Mouse (Mus musculus) kidney, postnatal 25 days (tissue): ENCODE results near the gene Stx17.

Source experiments
- DNase-seq, 2 experiments: peaks; one replicate each; pipeline ENCODE4 v3.0.0; 2021; ENCODE audit warnings: mixed read lengths in 2 of 2

Gene Stx17

DNA sequence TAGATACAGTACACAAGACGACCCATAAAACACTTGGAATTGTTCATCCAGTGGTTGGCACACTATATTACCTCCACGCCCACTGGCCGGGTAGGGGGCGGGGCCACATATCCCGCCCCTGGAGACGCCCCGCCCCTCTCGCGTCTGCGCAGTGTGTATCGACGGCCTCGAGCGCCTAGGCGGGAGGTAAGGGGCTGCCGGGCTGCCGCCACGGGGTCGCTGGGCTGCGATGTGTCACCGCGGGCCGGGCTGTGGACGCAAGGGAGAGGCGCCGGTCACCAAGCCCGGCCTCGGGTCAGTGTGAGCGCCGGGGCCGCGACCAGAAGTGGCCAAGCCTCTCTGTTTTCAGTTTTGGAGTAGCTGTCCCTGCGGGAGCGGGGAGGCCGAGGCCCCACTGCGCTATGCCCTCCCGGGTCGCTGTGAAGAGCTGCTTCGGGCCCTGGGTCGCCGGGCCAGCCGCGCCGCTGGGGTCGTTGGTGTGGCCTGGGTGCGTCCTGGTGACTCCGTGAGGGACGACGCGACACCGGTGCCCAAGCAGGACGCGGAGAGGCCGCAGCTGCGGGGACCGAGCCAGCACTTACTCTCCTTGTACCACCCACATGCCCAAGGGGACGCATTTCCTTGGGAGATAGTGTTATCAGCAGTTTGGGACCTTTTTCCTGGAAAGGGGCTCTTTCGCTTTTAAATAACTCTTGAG is at the start of gene Stx17:
TSS of gene Stx17 (plus strand) at position 143 of the 697 bp plus-strand sequence.
- DNase-seq: peak; percentile 90 to 92

DNA sequence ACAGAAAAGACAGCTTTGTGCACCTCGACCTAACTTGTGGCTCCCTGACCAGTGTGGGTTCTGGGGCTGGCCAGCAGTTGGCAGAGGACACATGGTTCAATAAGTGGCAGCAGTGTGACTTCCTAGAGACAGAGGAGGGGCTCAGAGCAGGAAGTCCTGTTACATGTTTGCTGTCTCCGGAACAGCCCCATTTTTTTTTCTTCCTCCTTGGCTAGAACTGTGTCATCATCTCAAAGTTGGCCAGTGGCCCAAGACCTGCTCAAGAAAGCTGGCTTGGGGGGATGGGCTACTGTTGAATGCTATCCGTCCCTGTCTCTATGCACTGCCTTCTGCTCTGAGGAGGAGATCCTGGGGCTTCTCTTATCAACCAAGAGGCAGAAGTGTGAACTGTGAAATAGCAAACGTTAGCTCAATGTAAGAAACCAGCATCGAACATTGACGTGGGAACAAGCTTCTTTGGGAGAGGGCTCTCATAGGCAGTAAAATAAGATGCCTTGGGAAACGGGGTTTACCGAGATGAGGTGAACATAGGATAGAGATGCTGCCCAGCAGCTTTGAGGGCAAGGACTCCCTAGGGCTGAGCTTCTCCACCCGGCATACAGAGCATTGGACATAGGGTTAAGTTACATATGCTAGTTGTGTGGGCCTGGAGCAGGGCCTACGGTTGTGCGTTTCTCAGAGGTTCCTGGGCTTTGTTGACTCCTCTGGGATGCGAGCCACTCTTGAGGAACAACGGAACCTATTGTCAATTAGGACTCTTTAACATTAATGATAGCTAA is 47.8 kb upstream of the Stx17 start:
- peak; percentile 36 to 44 for DNase-seq

DNA sequence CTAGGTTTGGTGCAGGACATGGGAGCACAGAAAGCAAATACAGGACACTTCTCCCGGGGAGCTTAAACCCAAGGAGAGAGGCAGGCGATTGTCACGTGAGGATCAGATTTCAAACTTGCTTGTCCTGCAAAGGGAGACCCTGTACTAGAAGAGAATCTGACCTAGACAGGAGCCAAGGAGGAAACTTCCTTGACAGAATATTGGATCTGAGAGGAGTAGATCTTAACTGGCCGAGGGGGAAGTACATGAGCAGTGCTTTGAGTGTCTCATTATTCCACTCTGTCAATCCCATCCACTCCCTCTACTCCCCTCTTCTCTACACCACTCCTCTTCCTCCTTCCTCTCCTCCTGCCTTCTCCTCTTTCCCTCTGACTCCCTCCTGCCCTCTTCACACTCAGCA is 46.5 kb upstream of the Stx17 start:
- DNase-seq: no peak

DNA sequence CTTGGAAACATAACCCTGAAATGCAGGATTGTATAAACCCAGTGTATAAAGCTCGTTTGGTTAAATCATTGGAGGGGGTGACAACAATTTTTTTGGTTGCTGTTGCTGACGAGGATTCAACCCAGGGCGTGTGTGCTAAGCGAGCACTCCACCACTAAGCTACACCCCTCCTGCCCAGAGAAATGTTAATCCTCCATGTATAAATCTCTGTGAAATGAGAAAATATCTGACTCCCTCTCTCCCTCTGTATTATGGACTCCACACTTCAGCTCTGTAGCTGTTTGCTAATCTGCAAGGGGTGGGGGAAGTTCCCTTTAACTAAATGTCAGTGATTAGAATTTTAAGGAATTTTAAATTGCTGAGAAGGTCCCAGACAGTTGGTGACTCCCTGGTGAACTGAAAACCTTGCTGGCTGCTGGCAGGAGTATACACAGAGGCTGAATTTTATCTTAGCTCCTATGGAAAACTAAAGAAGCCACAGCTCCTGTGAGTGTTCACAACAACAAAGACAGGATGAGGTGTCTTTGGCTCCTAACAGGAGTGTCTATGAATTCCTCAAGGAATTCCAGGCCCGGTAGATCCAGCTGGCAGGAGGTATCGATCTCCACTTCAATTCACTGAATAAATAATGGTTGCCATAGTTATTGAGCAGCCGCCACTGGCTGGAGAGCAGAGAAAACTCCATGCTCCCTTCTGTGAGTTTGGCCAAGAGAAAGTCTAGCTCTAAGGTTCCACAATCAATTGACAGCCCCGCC is 45.3 kb upstream of the Stx17 start:
- no peak for DNase-seq

DNA sequence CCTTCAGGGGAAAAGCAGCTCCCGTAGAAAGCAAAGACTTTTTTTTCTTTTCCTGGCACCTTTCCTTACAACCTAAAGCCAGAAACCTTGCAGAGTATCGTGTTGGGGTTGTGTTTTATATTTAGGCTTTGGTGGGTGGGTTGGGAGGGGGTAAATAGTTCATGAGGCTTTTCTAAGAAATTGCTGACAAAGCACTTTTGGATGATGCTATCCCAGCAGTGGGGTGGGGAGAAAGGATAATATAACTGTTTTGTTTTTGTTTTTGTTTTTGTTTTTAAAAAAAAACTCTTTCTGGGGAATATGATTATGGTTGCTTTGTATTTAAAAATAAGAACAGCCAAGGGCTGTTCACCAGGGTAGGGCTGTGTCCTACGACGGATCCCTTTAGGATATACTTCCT is 41.3 kb upstream of the Stx17 start:
- DNase-seq: no peak

DNA sequence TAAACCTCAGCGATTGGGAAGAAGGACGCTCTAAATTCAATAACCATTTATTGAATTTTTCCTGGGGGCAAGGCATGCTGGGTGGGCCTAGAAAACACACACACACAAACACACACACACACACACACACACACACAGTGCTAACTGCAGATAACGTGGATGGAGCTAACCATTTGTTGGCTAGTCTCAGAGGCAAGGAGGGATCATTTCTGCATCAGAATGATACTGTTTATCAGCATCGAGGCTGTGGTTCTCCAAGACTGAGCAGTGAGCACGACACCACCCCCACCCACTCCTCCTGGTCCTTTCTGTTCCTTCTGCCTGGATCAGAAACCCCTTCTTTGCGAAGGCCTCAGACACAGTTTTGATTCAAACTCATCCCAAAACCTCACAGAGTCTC is 38.1 kb upstream of the Stx17 start:
- no peak for DNase-seq

DNA sequence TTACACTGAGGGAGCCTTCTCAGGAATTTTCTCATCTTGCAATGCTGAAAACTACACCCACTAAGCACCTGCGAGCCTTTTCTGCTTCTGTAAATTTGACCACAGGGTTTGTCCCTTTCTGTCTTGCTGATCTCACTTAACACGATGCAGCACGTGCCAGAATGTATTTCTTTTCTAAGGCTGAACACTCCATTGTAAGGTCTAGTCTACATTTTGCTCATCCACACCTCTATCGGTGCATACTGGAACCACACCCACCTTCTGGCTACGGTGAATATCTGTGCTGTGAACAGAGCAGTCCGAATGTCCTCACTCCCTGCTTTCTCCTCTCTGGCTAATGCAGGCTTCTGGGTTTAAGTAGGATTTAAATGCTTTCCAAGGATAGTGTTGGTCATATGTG is 37.2 kb upstream of the Stx17 start:
- no peak for DNase-seq

DNA sequence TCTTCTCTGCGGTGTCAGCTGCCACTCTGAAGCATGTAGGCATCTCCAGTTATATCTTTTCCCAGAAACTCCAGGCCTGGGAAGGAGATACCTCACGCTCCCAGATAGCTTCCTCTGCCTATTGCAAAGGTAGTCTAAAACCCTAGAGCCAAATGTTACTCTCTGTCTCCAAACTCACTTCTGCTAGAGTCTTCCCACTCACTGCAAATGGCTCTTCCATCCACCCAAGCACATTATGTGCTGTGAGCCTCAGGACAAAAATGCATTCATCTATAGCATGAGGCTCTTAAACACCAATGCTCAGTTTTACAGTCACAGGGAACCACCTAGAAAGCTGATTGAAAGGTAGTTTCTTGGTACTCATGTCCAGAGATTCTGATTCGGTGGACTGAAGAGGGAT is 31.5 kb upstream of the Stx17 start:
- DNase-seq: no peak

DNA sequence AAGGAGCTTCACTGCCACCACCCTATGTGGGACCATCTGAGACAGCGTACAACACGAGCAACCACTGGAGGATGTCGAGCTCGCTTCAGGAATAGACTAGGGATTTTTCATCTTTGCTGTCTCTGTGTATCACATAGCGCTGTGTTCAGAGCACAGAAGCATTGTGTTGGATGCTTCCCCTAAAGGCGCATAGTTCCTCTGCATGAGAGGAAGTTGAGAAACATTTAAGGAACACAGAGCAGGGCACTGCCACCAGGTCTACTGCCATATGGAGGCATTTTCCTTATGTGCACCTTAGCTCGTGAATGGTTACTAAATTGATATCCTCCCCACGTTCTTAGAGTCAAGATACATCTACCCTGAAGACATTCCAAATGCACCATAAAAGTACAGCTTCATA is 24.5 kb upstream of the Stx17 start:
- no peak for DNase-seq

DNA sequence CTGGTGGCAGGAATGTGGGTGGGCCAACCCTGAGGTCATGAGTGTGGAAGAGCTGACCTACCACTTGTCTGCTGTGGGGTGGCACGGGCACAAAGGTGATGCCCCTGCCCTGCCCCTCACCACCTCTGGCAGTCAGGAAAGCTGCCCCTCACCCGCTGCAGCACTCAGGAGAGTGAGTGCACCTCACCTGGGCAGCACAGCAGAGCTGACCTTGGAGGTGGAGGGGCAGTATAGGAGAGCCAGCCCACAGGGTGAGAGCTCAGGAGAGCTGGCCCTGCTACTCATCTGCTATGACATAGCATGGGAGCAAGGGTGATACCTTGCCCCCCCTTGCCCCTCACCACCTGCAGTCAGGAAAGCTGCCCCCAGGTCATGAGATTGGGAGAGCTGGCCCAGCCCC is 22.7 kb upstream of the Stx17 start:
- DNase-seq: no peak

DNA sequence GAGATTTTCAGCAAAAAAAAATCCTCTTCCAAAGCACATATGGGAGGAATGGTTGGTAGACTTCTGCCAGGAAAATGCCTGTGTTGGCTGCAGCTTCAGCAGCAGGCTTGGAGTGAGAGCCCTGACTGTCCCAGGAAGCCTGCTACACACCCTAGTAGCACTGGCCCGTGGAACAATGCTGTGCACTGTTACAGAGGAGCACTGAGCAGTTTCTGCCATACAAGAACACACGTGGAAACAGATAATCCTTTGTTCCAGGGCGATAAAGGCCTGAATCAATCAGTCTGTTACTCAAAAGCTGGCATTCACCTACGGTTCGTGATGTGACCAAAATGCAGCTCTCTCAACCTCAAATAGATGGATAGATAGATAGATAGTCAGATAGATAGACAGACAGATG is 19.3 kb upstream of the Stx17 start:
- DNase-seq: no peak

DNA sequence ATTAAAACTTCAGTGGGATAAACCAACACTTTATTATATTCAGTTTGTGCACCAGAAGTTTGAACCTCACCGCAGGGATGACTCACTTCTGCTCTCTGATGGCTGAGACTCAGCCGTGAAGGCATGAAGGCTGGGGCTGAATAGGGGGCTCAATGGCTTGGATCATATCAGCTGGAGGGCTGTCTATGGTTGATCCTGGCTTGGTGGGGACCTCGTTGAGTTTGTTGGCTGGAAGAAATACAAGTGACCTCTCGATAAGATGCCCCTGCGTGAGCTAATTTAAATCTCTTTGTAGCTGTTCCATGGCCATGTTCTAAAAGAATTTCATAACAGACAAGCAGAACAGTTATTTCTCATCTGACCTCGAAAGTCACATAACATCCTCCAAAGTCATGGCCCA is 17.6 kb upstream of the Stx17 start:
- DNase-seq: no peak

DNA sequence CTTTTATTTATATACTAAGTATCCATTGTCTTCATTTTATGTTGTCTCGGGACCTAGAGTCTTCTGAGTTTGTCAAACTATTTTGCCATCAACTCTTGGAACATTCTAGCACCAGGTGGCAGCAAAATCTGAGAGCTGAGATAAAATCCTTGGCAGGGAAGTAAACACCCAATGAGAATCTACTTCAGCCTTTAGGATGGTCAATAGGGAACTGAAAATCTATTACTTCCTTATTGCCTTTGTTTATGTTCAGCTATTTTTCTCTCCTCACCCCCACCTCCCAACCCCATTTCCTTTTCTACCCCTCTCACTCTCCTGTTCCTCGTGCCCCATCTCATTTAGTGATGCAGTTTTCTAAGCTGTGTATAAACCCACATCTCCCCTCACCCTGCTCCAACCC is 16.1 kb upstream of the Stx17 start:
- DNase-seq: no peak

DNA sequence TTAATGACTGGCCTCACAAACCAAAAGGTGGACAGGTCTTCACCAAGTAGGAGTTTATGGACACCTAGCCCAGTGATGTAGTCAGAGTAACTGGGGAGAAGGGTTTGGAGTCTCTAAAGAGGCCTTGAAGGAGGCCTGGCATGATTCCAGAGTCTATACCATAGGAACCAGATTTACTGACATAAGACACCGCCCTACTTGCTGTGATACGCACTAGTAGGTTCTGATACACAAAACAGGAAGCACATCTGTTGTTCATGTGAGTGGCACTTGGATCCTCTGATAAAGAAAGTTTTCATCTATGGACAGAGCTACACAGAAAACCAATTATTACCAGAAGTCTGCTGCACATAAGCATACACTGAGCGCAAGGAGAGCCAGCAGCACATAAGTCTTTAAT is 14.4 kb upstream of the Stx17 start:
- DNase-seq: no peak

DNA sequence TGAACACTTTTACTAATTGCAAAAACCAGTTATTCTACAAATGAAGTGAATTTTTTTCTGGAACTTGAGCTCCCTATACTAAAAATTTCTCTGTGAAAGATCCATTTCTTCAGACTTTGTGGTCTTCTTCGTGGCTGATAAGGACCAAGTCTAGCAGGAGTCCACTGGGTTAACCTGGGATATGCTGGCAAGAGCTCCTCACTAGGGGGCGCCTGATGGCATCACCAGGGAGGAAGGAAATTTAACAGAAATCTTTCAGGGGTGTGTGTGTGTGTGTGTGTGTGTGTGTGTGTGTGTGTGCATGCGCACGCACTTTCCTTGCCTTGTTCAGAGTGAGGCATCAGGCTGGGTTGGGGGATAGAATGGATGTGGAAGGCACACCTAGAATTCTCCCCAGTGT is 8.5 kb upstream of the Stx17 start:
- peak in 1 of 2 experiments; percentile 52 for DNase-seq

DNA sequence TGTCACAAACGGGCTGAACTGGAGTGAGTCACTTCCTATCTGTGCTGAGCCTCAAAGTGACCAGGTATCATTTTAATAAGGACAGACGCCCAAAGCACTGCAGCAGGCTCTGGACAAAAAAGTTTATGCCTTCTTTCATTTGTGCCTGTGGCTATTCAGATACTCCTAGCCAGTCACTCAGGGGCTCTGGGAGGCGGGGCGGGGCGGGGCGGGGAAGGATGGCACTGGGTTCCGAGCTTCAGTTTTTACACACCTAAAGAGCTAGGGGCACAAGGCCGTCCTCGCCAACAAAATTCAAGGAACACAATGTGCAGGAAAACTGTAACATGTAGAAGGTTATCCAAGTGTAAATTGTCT is 321 bp upstream of the Stx17 start:
- peak in 1 of 2 experiments; percentile 38 for DNase-seq

DNA sequence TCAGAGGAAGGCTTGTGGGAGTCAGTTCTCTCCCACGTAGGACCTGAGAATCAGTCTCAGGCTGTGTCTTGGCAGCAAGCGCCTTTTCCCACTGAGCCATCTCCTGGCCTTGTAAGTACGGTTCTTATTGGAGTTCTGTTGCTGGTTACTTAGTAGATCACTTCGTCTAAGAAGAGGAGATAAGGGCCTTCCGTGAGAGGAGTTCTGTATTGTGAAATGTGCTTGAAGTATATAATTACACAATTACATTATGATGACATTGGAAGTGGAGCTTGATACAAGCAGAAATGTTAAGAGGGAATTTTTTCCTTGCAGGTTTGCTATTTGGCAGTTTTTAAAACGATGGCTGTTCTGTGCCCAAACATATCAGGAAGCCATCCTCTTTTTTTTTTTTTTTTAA is 5.6 kb downstream of the Stx17 start:
- no peak for DNase-seq

DNA sequence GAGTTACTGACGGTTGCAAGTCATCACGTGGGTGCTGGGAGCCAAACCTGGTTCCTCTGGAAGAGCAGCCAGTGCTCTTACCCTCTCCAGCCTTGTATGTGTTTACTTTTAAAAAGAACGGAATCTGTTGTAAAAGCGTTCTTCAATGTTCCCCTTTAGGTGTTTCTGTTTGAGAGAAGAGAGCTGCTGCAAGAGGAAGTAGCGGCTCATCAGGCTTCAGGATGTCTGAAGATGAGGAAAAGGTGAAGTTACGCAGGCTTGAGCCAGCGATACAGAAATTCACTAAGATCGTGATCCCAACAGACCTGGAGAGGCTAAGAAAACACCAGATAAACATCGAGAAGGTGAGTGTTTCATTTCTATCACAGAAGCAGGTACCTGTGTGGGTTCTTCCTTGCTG is 6.9 kb downstream of the Stx17 start:
- no peak for DNase-seq

DNA sequence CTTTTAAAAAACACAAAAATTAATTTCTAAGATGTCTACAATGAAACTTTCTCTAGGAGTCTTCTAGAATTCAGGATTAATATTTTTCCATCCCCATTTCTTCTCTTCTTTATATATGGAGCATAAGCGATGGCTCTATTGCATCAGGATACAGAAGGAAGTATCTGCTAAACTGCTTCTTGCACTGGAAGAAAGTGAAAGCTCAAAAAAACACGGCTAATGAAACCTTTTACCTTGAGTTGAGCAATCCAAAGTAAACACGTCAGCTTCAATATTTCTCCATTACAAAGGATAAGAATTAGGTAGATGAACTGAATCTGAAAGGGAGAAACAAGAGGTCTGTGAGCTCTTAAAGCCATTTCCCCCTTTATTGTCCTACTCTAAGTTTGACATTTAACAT is 8.0 kb downstream of the Stx17 start:
- no peak for DNase-seq

DNA sequence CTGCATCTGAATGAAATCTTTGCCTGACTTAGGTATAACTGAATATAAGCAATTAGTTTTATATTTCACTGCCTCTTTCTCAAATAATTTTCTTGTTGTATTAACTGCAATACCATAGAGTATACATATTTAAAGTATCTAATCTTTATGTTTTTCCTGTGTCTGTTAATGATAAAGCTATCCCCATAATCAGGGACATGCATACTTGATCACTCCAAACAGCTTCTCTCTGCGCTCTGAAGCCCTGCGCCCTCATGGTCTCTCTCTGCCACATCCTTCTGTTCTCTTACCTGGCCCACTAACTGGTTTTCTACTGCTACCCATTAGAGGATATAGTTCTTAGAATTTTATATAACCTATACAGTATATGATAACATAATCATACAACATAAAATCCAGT is 24.8 kb downstream of the Stx17 start:
- DNase-seq: no peak

DNA sequence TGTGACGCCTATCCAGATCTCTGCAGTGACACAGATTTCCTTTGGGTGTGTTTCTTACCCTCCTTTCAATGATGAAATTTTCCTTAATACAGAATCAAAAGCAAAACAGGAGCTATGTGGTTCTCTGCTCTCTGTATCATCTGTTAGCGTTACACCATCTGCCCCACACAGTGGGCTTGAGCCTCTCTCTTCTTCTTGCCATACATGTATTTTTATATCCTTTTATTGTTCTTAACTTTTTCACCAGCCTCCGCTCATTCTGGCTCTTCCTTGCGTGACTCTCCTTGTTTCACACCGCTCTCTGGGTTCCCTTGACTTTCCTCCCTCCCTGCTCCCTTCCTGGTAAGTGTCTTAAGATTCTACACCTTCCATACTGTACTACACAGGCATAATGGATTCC is 28.5 kb downstream of the Stx17 start:
- DNase-seq: no peak

DNA sequence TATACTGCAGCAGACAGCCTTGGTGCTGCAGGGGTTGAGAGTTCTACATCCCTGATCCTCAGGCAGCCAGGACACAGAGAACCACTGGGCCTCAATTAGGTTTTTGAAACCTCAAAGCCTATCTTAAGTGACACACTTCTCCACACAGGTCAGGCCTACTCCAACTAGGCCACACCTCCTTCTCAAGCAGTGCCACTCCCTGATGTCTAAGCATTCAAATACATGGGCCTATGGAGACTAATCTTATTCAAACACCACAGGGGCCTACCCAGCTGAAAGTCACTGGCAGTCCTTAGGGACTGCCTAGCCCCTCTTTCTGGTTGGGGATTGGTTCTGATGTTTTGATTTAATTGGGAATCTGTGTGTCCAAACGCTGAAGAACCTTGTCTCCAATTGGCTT is 31.1 kb downstream of the Stx17 start:
- no peak for DNase-seq

DNA sequence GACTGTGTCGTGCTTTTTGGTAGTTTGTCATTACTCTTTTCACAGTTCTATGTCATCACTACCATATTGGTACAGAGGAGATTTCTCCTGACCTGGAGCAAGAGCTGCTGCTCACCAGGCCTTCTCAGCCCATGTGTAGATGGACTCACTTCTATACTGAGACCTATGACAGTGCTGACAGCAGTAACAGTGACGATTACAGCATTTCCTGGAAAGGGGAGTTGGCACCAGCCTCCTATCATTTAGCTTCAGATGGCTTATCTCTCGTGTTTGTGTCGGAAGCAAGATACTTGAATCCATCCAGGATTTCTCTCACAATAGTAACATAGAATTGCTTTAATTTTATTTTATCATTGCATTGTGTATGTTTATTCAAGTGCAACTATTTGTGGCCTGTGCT is 35.7 kb downstream of the Stx17 start:
- DNase-seq: no peak

DNA sequence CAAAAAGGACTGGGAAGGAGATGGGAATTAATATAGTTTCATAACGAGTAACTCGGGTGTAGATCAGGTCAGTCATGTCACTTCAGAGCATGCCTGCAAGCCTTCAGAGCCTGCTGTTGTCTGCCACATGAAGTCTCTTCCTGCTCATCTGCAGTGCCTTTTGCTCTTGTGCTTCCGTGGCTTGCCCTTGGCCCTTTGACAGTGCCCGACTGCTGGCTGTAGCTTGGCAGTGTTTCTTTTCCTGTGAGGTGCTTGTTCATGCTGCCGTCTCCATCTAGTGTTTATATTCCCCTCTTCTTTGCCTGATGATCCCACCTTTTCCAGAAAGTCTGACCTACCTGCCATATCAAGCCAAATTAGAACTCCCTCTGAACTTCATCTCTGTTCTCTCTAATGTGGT is 39.1 kb downstream of the Stx17 start:
- no peak for DNase-seq
